Mouse (Mus musculus) intestine, embryonic 15.5 days (tissue): Measurements from ENCODE around the gene Fam69b. TPM values are rescaled to one million over a fixed set of nuclear protein-coding genes. Genes with fewer than 3 reads are reported as not detected.

Source experiments
- ATAC-seq: fragments of 200-750 bp; cut with Nextera tagmentation; 2 replicates; pipeline ENCODE4 v1.8.0; 2017; ENCODE audit warnings: moderate TSS enrichment, moderate library complexity
- H3K27ac ChIP-seq: fragments of 300-500 bp; sonication (generic); 2 replicates; pipeline ENCODE4 v1.5.1; 2015; ENCODE audit warnings: mild to moderate bottlenecking, inconsistent platforms
- H3K27me3 ChIP-seq: fragments of 300-500 bp; sonication (generic); replicated peaks from 2 replicates; pipeline ENCODE4 v1.6.1; 2015; ENCODE audit warnings: inconsistent platforms
- H3K36me3 ChIP-seq: fragments of 300-500 bp; sonication (generic); 2 replicates; pipeline ENCODE4 v1.6.1; 2015; ENCODE audit warnings: inconsistent platforms
- H3K4me1 ChIP-seq: fragments of 300-500 bp; sonication (generic); replicated peaks from 2 replicates; pipeline ENCODE4 v1.6.1; 2015; ENCODE audit warnings: inconsistent platforms
- H3K4me2 ChIP-seq: fragments of 300-500 bp; sonication (generic); replicated peaks from 2 replicates; pipeline ENCODE4 v1.6.1; 2015; ENCODE audit warnings: mild to moderate bottlenecking, inconsistent platforms
- H3K4me3 ChIP-seq: fragments of 300-500 bp; sonication (generic); replicated peaks from 2 replicates; pipeline ENCODE4 v1.5.1; 2015; ENCODE audit warnings: inconsistent platforms
- H3K9ac ChIP-seq: fragments of 300-500 bp; sonication (generic); 2 replicates; pipeline ENCODE4 v1.6.1; 2015; ENCODE audit warnings: inconsistent platforms
- H3K9me3 ChIP-seq: fragments of 300-500 bp; sonication (generic); 2 replicates; pipeline ENCODE4 v1.6.1; 2016; ENCODE audit warnings: inconsistent platforms
- WGBS: fragments of 180-500 bp; shearing (Covaris S2); methylation state at CpG from one replicate; pipeline ENCODE4 v1.1.7; 2015; 5-methylcytosine and 5-hydroxymethylcytosine counted together
- polyA plus RNA-seq: library from polyadenylated mRNA; unstranded; fragments of >200 nt; fragmentation: Nextera tagmentation; extraction: Ambion mirVana; gene quantifications from 2 replicates; pipeline ENCODE4 v1.2.1, GENCODE M21; 2015

Fam69b gene
- polyA plus RNA-seq, 1 experiment from 2014 or later, result 31.1 TPM

DNA sequence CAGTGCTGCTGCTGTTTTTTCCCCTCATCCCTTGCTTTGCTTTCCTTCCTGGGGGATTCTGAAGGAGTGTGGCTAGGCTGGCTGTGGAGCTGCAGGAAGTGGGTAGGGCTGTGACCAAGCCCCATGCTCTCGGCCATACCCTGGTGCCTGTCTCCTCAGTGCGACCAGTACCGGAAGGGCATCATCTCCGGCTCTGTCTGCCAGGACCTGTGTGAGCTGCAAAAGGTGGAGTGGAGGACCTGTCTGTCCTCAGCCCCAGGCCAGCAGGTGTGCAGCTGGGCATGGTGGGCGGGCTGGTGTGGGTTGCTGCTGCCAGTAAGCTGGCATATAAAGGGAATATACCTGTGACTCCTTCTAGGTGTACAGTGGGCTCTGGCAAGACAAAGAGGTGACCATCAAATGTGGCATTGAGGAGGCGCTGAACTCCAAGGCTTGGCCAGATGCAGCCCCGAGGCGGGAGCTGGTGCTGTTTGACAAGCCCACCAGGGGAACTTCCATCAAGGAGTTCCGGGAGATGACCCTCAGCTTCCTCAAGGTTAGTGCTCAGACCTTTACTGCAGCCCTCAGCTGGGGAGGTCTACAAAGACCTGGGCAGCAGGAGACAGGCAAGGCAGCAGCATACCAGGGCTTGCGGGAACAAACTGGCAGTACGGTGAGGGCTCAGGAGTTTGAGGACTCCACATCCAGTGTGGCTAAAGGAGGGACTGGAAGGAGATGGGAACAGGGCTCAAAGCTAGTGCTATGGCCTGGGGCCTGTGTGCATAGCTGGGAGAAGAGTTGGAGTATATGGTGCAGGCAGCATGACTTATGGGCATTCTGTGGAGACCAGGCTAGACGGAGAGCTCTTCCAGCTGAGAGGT lies 6.6 kb downstream of the Fam69b start:
- Histone ChIP-seq H3K27me3 (no peaks in the 10 kb centered on the region), H3K36me3 (peaks cover 30% of the 10 kb centered on the region), H3K4me2 (no peak overlapping the region), H3K27ac (peak overlapping the region; percentile 2; the same call in 1 of the 2 replicates), H3K9ac (0 out of 2 replicates have a peak overlapping the region, but pooled peaks have one; percentile 3), H3K4me3 (no peak overlapping the region), H3K9me3 (no peaks in the 10 kb centered on the region), H3K4me1 (peaks cover 35% of the 10 kb centered on the region)
- 62% methylated on average over 12 of the region's 12 CpGs for WGBS
- ATAC-seq, result no peak

DNA sequence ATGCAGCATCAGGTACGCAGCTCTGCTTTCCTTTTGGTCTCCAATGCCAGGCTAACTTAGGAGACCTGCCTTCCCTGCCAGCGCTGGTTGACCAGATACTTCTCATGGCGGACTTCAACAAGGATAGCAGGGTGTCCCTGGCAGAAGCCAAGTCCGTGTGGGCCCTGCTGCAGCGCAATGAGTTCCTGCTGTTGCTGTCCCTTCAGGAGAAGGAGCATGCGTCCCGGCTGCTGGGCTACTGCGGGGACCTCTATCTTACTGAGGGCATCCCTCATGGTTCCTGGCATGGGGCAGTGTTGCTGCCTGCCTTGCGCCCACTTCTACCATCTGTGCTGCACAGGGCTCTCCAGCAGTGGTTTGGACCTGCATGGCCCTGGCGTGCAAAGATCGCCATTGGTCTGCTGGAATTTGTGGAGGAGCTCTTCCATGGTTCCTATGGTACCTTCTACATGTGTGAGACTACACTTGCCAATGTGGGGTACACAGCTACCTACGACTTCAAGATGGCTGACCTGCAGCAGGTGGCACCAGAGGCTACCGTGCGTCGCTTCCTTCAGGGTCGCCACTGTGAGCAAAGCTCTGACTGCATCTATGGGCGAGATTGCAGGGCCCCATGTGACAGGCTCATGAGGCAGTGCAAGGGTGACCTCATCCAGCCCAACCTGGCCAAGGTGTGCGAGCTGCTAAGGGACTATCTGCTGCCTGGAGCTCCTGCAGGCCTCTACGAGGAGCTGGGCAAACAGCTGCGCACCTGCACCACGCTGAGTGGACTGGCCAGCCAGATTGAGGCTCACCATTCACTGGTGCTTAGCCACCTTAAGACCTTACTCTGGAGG lies 7.5 kb downstream of the Fam69b start:
- peaks cover 30% of the 10 kb centered on the region for H3K36me3 ChIP-seq
- H3K27ac ChIP-seq, result peak overlapping the region; percentile 2; the same call in 1 of the 2 replicates
- peaks cover 31% of the 10 kb centered on the region for H3K4me1 ChIP-seq
- 0 out of 2 replicates have a peak overlapping the region, but pooled peaks have one; percentile 3 for H3K9ac ChIP-seq
- H3K4me2 ChIP-seq, result no peak overlapping the region
- 73% methylated on average over 21 of the region's 21 CpGs for WGBS
- no peak overlapping the region for H3K4me3 ChIP-seq
- H3K27me3 ChIP-seq, result no peaks in the 10 kb centered on the region
- no peak for ATAC-seq
- no peaks in the 10 kb centered on the region for H3K9me3 ChIP-seq

DNA sequence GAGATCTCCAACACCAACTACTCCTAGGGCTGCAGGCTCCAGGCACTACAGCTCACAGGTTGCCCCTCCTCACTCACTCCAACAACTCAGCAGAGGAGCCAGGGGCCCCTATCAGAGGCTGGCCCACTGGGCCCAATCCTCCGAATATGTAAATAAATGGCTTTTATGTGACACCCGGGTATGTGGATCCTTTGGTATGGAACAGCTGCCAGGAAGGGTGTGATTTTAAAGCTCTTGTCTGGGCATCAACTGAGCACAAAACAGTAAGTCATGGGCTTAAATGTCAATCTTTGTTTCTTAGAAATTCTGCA lies 8.0 kb downstream of the Fam69b start:
- Histone ChIP-seq H3K27me3 (no peaks in the 10 kb centered on the region), H3K27ac (no peak overlapping the region), H3K4me1 (peaks cover 28% of the 10 kb centered on the region), H3K9ac (no peak overlapping the region), H3K4me2 (no peak overlapping the region), H3K36me3 (peaks cover 30% of the 10 kb centered on the region), H3K4me3 (no peak overlapping the region), H3K9me3 (no peaks in the 10 kb centered on the region)
- WGBS, result 43% methylated on average over 2 of the region's 2 CpGs
- ATAC-seq, result no peak

DNA sequence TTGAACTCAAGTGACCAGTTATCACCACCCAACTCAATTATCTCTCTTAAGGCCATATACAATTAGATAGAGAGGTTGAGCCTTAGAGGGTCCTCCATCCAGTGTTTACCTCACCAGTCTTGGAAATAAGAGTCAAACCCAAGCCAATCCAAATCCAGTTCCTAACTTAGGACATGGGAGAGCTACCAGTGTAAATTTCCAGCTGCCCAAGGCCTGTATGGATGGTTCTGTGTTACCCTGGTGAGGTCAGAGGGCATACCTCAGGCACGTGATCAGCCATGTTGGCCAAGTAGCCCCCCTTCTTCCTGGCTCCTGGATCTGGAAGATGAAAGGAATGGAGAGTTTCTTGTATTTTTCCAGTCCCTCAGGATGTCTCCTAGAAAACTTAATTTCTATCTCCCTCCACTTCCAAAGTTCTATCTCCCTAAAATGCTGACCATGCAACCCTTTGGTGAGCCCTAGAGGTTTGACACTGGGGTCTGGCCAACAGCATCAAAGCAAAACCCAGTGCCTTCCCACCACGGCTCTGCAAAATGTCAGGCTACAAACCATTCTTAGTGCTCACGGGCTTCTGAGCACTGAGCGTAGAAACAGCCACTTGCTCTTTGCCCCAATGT lies 9.2 kb downstream of the Fam69b start:
- Histone ChIP-seq H3K27me3 (no peaks in the 10 kb centered on the region), H3K4me3 (0 out of 2 replicates have a peak overlapping the region, but pooled peaks have one; percentile 74), H3K4me2 (peak overlapping the region; percentile 79; the same call in 1 of the 2 replicates), H3K36me3 (peaks cover 30% of the 10 kb centered on the region), H3K9ac (peak overlapping the region; percentile 87; the same call in 1 of the 2 replicates), H3K9me3 (no peaks in the 10 kb centered on the region), H3K27ac (no peak overlapping the region), H3K4me1 (peaks cover 28% of the 10 kb centered on the region)
- no peak for ATAC-seq
- WGBS, result 72% methylated on average over 4 of the region's 4 CpGs

DNA sequence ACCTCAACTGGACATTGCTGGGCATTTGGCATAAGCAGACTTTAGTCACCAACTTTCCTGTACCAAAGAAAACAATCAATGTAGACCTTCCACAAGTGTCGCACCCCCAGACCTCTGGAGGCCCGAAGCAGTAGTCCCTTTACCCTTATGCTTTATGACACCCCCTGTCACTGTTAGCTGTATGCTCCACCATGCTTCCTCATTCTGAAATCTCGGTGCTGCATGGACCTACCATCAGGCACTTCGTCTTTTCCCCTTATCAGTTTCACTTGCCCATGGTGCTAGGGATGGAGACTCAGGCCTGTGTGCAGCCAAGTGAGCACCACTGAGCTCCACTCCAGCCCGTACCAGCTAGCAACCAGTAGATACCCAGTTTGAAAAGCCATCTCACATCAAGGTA lies 9.8 kb downstream of the Fam69b start:
- H3K4me1 ChIP-seq, result peaks cover 28% of the 10 kb centered on the region
- H3K36me3 ChIP-seq, result peaks cover 30% of the 10 kb centered on the region
- H3K27me3 ChIP-seq, result no peaks in the 10 kb centered on the region
- H3K4me2 ChIP-seq, result peak overlapping the region; percentile 79
- peak overlapping the region; percentile 74 for H3K4me3 ChIP-seq
- no peak overlapping the region for H3K27ac ChIP-seq
- peak overlapping the region; percentile 87 for H3K9ac ChIP-seq
- ATAC-seq, result no peak
- 79% methylated on average over 5 of the region's 5 CpGs for WGBS
- no peaks in the 10 kb centered on the region for H3K9me3 ChIP-seq

DNA sequence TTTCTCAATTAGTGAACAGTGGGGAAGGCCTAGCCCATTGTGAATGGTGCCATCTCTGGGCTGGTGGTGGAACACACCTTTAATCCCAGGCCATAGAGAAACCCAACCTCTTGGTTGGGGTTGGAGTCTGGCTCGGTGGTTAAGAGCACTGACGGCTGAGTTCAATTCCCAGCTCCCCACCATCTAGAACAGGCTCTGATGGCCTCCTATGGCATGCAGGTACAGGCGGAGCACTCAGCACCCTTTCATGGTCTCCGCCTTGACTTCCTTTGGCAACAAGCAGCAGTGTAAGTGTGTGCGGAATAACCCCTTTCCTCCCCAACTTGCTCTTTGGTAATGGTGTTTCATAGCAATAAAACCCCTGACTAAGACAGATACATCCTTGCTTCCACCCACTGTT lies 10.3 kb downstream of the Fam69b start:
- H3K4me2 ChIP-seq, result peak overlapping the region; percentile 79
- ATAC-seq, result no peak
- H3K4me1 ChIP-seq, result peaks cover 28% of the 10 kb centered on the region
- no peaks in the 10 kb centered on the region for H3K27me3 ChIP-seq
- peak overlapping the region; percentile 87 for H3K9ac ChIP-seq
- H3K27ac ChIP-seq, result no peak overlapping the region
- peak overlapping the region; percentile 74 for H3K4me3 ChIP-seq
- H3K36me3 ChIP-seq, result peaks cover 30% of the 10 kb centered on the region
- WGBS, result 66% methylated on average over 5 of the region's 5 CpGs
- H3K9me3 ChIP-seq, result no peaks in the 10 kb centered on the region

DNA sequence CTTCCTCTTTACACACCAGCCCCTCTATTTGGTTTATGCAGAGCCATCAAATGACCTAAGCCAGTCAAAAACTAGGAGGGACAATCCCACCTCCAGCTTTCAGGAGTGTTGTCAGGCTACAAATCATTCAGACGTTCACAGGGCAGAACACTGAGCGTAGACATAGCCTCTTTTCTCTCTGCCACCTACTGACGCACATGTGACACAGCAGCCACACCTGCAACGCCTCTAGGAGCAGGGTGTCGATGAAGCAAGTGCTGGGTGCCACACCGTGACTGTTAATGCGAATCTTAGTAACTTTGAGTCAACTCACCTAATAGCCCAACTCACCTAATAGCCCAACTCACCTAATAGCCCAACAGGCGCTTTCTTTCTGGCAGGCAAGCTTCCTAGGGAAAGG lies 10.8 kb downstream of the Fam69b start:
- H3K9ac ChIP-seq, result peak overlapping the region; percentile 87
- peaks cover 25% of the 10 kb centered on the region for H3K4me1 ChIP-seq
- H3K4me3 ChIP-seq, result peak overlapping the region; percentile 74
- H3K9me3 ChIP-seq, result no peaks in the 10 kb centered on the region
- no peaks in the 10 kb centered on the region for H3K27me3 ChIP-seq
- H3K4me2 ChIP-seq, result peak overlapping the region; percentile 79
- ATAC-seq, result peak; percentile 65
- no peak overlapping the region for H3K27ac ChIP-seq
- 3% methylated on average over 8 of the region's 8 CpGs for WGBS
- H3K36me3 ChIP-seq, result peaks cover 30% of the 10 kb centered on the region

DNA sequence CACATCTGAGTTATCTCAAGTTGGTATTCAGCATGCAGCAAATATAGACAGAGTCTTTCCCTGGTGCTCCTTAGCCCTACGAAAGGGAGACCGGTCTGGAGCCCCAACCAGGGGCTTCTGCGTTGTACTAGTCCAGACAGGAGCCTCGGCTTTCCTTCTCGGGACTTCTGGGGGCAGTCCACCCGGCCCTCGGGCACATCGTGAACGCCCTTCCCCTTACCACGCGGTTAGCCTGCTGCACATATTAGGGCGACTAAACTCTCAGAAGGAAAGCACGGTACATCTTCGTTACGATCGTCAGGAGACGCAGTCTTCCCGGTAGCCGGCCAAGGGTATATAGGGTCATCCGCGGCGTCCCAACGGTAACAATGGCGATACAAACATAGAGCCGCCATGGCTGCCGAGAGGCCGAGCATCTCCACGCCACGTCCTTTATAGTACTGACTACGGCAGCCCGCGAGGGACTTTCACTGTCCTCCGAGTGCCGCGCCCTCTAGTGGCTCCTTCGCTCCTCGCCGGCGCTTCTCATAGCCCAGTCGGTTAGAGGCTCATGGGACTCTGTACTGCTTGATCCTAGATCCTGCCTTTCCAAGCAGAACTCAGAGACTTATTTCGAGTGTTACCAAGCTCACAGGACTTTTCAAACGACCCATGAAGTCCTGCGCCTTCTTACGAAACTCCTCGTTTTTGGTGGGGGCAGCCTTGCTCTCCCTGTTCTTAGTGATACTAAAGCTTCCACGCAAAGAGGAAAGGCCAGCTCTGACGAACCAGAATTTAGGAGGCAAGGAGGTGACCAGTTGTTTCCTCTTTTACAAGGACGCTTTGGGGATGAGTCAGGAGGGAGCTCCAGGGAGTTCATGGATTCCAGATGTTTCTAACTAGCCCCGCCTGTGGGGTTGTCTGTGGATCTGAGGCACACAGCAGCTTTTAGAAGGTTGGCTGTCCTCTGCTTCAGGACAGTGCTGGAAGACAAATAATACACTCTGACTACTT lies 11.9 kb downstream of the Fam69b start:
- H3K36me3 ChIP-seq, result peaks cover 23% of the 10 kb centered on the region
- no peaks in the 10 kb centered on the region for H3K9me3 ChIP-seq
- H3K4me3 ChIP-seq, result peak overlapping the region; percentile 74
- peaks cover 25% of the 10 kb centered on the region for H3K4me1 ChIP-seq
- peak overlapping the region; percentile 77 for H3K27ac ChIP-seq
- peak overlapping the region; percentile 79 for H3K4me2 ChIP-seq
- H3K9ac ChIP-seq, result peak overlapping the region; percentile 87
- H3K27me3 ChIP-seq, result no peaks in the 10 kb centered on the region
- 4% methylated on average over 49 of the region's 49 CpGs for WGBS
- peak; percentile 77 for ATAC-seq

DNA sequence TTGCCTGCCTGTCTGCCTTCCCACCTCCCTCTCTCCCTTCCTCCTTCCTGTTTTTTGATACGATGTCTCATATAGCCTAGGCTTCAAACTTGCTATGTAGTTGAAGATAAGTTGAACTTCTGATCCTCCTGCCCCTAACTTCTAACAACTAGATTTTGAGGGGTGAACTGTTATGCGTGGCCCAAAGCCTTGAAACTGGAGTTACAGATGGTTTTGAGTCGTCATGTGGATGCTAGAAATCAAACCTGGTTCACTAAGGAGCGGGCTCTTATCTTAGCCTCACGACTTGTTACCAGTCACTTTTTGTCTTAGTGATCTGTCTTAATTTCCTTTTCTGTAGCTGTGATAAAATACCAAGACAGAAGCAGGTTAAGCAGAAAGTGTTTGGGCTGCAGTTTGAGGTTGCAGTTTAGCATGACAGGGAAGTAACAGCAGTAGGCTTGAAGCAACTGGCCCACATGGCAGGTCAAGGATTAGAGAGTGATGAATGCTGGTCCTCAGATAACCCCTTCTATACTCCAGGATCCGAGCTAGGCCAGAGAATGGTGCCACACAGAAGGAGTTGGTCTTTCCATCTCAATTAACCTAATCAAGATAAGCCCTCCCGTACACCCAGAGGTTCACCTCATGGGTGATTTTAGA lies 12.9 kb downstream of the Fam69b start:
- WGBS, result 76% methylated on average over 7 of the region's 7 CpGs
- Histone ChIP-seq H3K9ac (0 out of 2 replicates have a peak overlapping the region, but pooled peaks have one; percentile 87), H3K27ac (no peak overlapping the region), H3K9me3 (no peaks in the 10 kb centered on the region), H3K4me1 (peaks cover 23% of the 10 kb centered on the region), H3K27me3 (no peaks in the 10 kb centered on the region), H3K4me2 (no peak overlapping the region), H3K4me3 (no peak overlapping the region), H3K36me3 (peaks cover 13% of the 10 kb centered on the region)
- no peak for ATAC-seq

DNA sequence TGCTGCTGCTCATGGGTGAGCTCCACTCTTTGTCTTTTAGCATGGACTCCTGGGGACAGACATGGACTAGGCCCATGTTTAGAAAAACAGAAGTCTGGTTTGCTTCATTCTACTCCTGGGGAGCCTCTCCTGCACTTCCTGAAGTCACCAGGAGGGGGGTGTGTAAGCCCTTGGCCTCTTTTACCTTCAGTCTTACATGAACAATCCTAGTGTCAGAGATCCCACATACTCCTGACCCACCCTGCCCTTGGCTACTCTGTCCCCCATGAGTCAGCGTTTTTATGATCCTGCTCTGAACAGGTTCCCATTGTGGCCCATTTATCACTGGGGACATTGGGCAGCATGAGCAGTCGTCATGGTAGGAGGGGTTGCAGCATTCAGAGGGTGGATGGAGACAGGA lies 15.7 kb downstream of the Fam69b start:
- H3K9ac ChIP-seq, result no peak overlapping the region
- no peaks in the 10 kb centered on the region for H3K27me3 ChIP-seq
- no peaks in the 10 kb centered on the region for H3K9me3 ChIP-seq
- no peak overlapping the region for H3K4me2 ChIP-seq
- no peak for ATAC-seq
- no peak overlapping the region for H3K4me3 ChIP-seq
- H3K27ac ChIP-seq, result no peak overlapping the region
- H3K4me1 ChIP-seq, result peaks cover 6% of the 10 kb centered on the region; the same call in 1 of the 2 replicates
- WGBS, result 38% methylated on average over 2 of the region's 2 CpGs
- no peaks in the 10 kb centered on the region for H3K36me3 ChIP-seq
